Mouse (Mus musculus) testis, adult 2 months (tissue): ENCODE results near the gene Them7.

ENCODE experiments used
- CTCF ChIP-seq: fragments of 200-500 bp; IDR thresholded peaks from 2 replicates; pipeline ENCODE4 v1.5.1; 2012; ENCODE audit warnings: low read depth, mild to moderate bottlenecking, inconsistent platforms, low read length, moderate library complexity; ENCODE audit not compliant: control insufficient read depth, insufficient read depth, insufficient replicate concordance
- POLR2A ChIP-seq: fragments of 200-500 bp; IDR thresholded peaks from 2 replicates; pipeline ENCODE4 v1.6.1; 2012; ENCODE audit warnings: low read depth, mild to moderate bottlenecking, inconsistent platforms, low read length, moderate library complexity; ENCODE audit not compliant: control insufficient read depth

GRCm38 (mm10) chr2:105219664-105220063 is 4.5 kb upstream of the Them7 start:
- TF ChIP-seq CTCF (no peak), POLR2A (no peak)
